Mouse (Mus musculus): ENCODE data around the gene Olfr137. TPM values are rescaled to one million over a fixed set of nuclear protein-coding genes. Genes with fewer than 3 reads are reported as not detected.

Gene Olfr137
- not detected in 2 replicates for polyA plus RNA-seq (2012; rRNA removed)

GRCm38 (mm10) chr17:38307470-38307869 is at the start of gene Olfr137:
Olfr137 (minus strand) TSS chr17:38307570.
- no peak for TF ChIP-seq CTCF (conservative IDR thresholded peaks at IDR 0.05; ENCODE audit: insufficient read depth, insufficient read length, low read depth, low read length)
- no peak for TF ChIP-seq POLR2A (IDR thresholded peaks at IDR 0.05; ENCODE audit: low read depth, low read length)
- Histone ChIP-seq H3K4me3 (ENCODE audit: insufficient read depth, low read depth, low read length) (no peak within 1 kb of the TSS), H3K36me3 (ENCODE audit: control insufficient read depth, insufficient read depth, low read length) (no peaks in the 10 kb centered on the region), H3K27me3 (replicated peaks; ENCODE audit: control insufficient read depth, insufficient read depth, low read length) (no peaks in the 10 kb centered on the region), H3K4me1 (ENCODE audit: control insufficient read depth, insufficient read depth, low read length) (no peaks in the 10 kb centered on the region), H3K27ac (ENCODE audit: insufficient read depth, low read depth, low read length) (no peak within 1 kb of the TSS)
- DNase-seq, result no peak

- no peak for DNase-seq
- Histone ChIP-seq H3K27me3 (replicated peaks; ENCODE audit: control insufficient read depth, insufficient read depth, low read length) (no peaks in the 10 kb centered on the region), H3K36me3 (ENCODE audit: control insufficient read depth, insufficient read depth, low read length) (no peaks in the 10 kb centered on the region), H3K4me1 (ENCODE audit: control insufficient read depth, insufficient read depth, low read length) (no peaks in the 10 kb centered on the region), H3K27ac (ENCODE audit: insufficient read depth, low read depth, low read length) (no peak within 1 kb of the TSS), H3K4me3 (ENCODE audit: insufficient read depth, low read depth, low read length) (no peak within 1 kb of the TSS)
- TF ChIP-seq POLR2A (IDR thresholded peaks at IDR 0.05; ENCODE audit: low read depth, low read length), result no peak
- no peak for TF ChIP-seq CTCF (conservative IDR thresholded peaks at IDR 0.05; ENCODE audit: insufficient read depth, insufficient read length, low read depth, low read length)
These were observed 22.2 kb upstream of the Olfr137 start, which contains the start of gene Olfr136 for GRCm38 (mm10) chr17:38329531-38329930. Olfr136 (plus strand) TSS chr17:38329831.

GRCm38 (mm10) chr17:38260735-38261134 is 46.6 kb downstream of the Olfr137 start, which contains the start of gene Olfr138:
Olfr138 (plus strand) TSS chr17:38261035.
- Histone ChIP-seq H3K27ac (ENCODE audit: insufficient read depth, low read depth, low read length) (no peak within 1 kb of the TSS), H3K27me3 (replicated peaks; ENCODE audit: control insufficient read depth, insufficient read depth, low read length) (no peaks in the 10 kb centered on the region), H3K36me3 (ENCODE audit: control insufficient read depth, insufficient read depth, low read length) (no peaks in the 10 kb centered on the region), H3K4me3 (ENCODE audit: insufficient read depth, low read depth, low read length) (no peak within 1 kb of the TSS), H3K4me1 (ENCODE audit: control insufficient read depth, insufficient read depth, low read length) (no peaks in the 10 kb centered on the region)
- 58% methylated on average over 1 of the region's 1 CpGs for WGBS
- no peak for DNase-seq
- TF ChIP-seq POLR2A (IDR thresholded peaks at IDR 0.05; ENCODE audit: low read depth, low read length) (no peak), CTCF (conservative IDR thresholded peaks at IDR 0.05; ENCODE audit: insufficient read depth, insufficient read length, low read depth, low read length) (no peak)

Other genes with a start within 250 kb of the Olfr137 start
- not detected in 2 replicates for gene Olfr129, start 247.5 kb downstream of the Olfr137 start, polyA plus RNA-seq (2012; rRNA removed)
- gene Olfr130, start 243.6 kb downstream of the Olfr137 start, polyA plus RNA-seq (2012; rRNA removed), result not detected in 2 replicates
- gene Olfr131, start 218.9 kb downstream of the Olfr137 start, polyA plus RNA-seq (2012; rRNA removed), result not detected in 2 replicates
- gene Olfr132, start 173.0 kb downstream of the Olfr137 start, polyA plus RNA-seq (2012; rRNA removed), result not detected in 2 replicates
- gene Olfr133, start 162.3 kb downstream of the Olfr137 start, polyA plus RNA-seq (2012; rRNA removed), result not detected in 2 replicates
- gene Olfr134, start 136.2 kb downstream of the Olfr137 start, polyA plus RNA-seq (2012; rRNA removed), result not detected in 2 replicates
- gene Olfr135, start 103.2 kb downstream of the Olfr137 start, polyA plus RNA-seq (2012; rRNA removed), result not detected in 2 replicates
- gene Olfr138, start 46.5 kb downstream of the Olfr137 start, polyA plus RNA-seq (2012; rRNA removed), result not detected in 2 replicates
- gene Olfr136, start 22.3 kb upstream of the Olfr137 start, polyA plus RNA-seq (2012; rRNA removed), result not detected in 2 replicates
- not detected in 2 replicates for gene Esp36, start 112.6 kb upstream of the Olfr137 start, polyA plus RNA-seq (2012; rRNA removed)
- not detected in 2 replicates for gene Esp34, start 246.6 kb upstream of the Olfr137 start, polyA plus RNA-seq (2012; rRNA removed)